8 mouse cellular contexts compared by ENCODE assay signal in genomic region chr13:21173072-21173471, GRCm38 (mm10). TPM values are rescaled to one million over a fixed set of nuclear protein-coding genes. Genes with fewer than 3 reads are reported as not detected.
A peak's percentile ranks its signal among the peaks of the same experiment; 100 is the strongest.
DNase-seq lines count a peak whose midpoint lies in the region; ATAC-seq and TF ChIP-seq lines count a peak whose summit lies in the region.

No protein-coding gene starts in this region.

- TF ChIP-seq POLR2A in bone marrow macrophage, adult 2 months (IDR thresholded peaks at IDR 0.05; ENCODE audit: borderline replicate concordance, low read depth, low read length), result no peak

- H3K36me3 ChIP-seq in forebrain, embryonic 10.5 days (replicated peaks), result no peaks in the 10 kb centered on the region
- H3K36me3 ChIP-seq in heart, embryonic 15.5 days, result no peaks in the 10 kb centered on the region
- no peaks in the 10 kb centered on the region for H3K36me3 ChIP-seq in liver, postnatal 0 days (replicated peaks; ENCODE audit: insufficient read depth, low read length)

- H3K4me3 ChIP-seq in bone marrow macrophage, adult 2 months (ENCODE audit: insufficient read depth, low read length), result peak overlapping the region; percentile 82
- H3K4me3 ChIP-seq in forebrain, embryonic 10.5 days, result peak overlapping the region; percentile 63
- H3K4me3 ChIP-seq in heart, embryonic 15.5 days, result peak overlapping the region; percentile 56
- peak overlapping the region; percentile 19 for H3K4me3 ChIP-seq in liver, postnatal 0 days (ENCODE audit: low read depth, low read length)

- TF ChIP-seq CTCF in bone marrow macrophage, adult 2 months (IDR thresholded peaks at IDR 0.05; ENCODE audit: low read depth, low read length), result no peak
- TF ChIP-seq CTCF in liver, postnatal 0 days (IDR thresholded peaks at IDR 0.05; ENCODE audit: low read depth), result no peak

- H3K4me2 ChIP-seq in heart, embryonic 15.5 days, result peak overlapping the region; percentile 75
- H3K4me2 ChIP-seq in liver, postnatal 0 days (ENCODE audit: low read depth, low read length), result peak overlapping the region; percentile 82

- ATAC-seq in heart, embryonic 15.5 days (replicated peaks; ENCODE audit: insufficient number of reproducible peaks, insufficient read depth, low FRiP score, low read depth), result 0 out of 2 replicates have a peak, but pooled peaks have one; percentile 48
- ATAC-seq in liver, postnatal 0 days, result no peak
- no peak for ATAC-seq in inflammation-experienced regulatory T-cells, adult 6 months

- H3K4me1 ChIP-seq in bone marrow macrophage, adult 2 months (ENCODE audit: control insufficient read depth, insufficient read depth, low read length), result peaks cover 6% of the 10 kb centered on the region
- peaks cover 35% of the 10 kb centered on the region for H3K4me1 ChIP-seq in forebrain, embryonic 10.5 days
- peaks cover 17% of the 10 kb centered on the region for H3K4me1 ChIP-seq in heart, embryonic 15.5 days (replicated peaks)
- peaks cover 11% of the 10 kb centered on the region for H3K4me1 ChIP-seq in liver, postnatal 0 days (ENCODE audit: insufficient read depth)

- peak; percentile 96 for DNase-seq in ES-CJ7 (ENCODE audit: low read depth, low spot score)
- peak; percentile 74 for DNase-seq in forebrain, embryonic 10.5 days (ENCODE audit: extremely low spot score, low spot score)
- DNase-seq in kidney, postnatal 25 days, result peak; percentile 95 to 97
- peak; percentile 61 for DNase-seq in liver, postnatal 0 days
- DNase-seq in ovary, adult 18-20 months (ENCODE audit: low spot score), result peak; percentile 84

- H3K27me3 ChIP-seq in forebrain, embryonic 10.5 days (ENCODE audit: poor library complexity, severe bottlenecking), result peaks cover 4% of the 10 kb centered on the region; the same call in 1 of the 2 replicates
- H3K27me3 ChIP-seq in heart, embryonic 15.5 days, result no peaks in the 10 kb centered on the region
- no peaks in the 10 kb centered on the region for H3K27me3 ChIP-seq in liver, postnatal 0 days (ENCODE audit: insufficient read depth, low read length)

- H3K27ac ChIP-seq in bone marrow macrophage, adult 2 months (ENCODE audit: insufficient read depth, low read depth, low read length), result peak overlapping the region; percentile 33
- H3K27ac ChIP-seq in forebrain, embryonic 10.5 days, result peak overlapping the region; percentile 63
- H3K27ac ChIP-seq in heart, embryonic 15.5 days, result peak overlapping the region; percentile 64
- H3K27ac ChIP-seq in liver, postnatal 0 days (ENCODE audit: low read depth), result no peak overlapping the region

- WGBS in forebrain, embryonic 10.5 days, result under 1% methylated on average over 11 of the region's 11 CpGs
- 1% methylated on average over 11 of the region's 11 CpGs for WGBS in heart, embryonic 15.5 days
- WGBS in liver, postnatal 0 days (ENCODE audit: insufficient replicate concordance), result 1% methylated on average over 11 of the region's 11 CpGs

- no peak for TF ChIP-seq EP300 in liver, postnatal 0 days (IDR thresholded peaks at IDR 0.05; ENCODE audit: low read depth)

- H3K9me3 ChIP-seq in forebrain, embryonic 10.5 days, result no peaks in the 10 kb centered on the region
- H3K9me3 ChIP-seq in heart, embryonic 15.5 days (replicated peaks), result no peaks in the 10 kb centered on the region
- no peaks in the 10 kb centered on the region for H3K9me3 ChIP-seq in liver, postnatal 0 days (ENCODE audit: low read length)

- peak overlapping the region; percentile 48 for H3K9ac ChIP-seq in heart, embryonic 15.5 days
- 0 out of 2 replicates have a peak overlapping the region, but pooled peaks have one; percentile 1 for H3K9ac ChIP-seq in liver, postnatal 0 days (replicated peaks)

RNA-seq across cellular contexts. Expression of gene Trim27, which starts 6.2 kb away (rescaled TPM):
- polyA plus RNA-seq in bone marrow macrophage, adult 2 months (2012; ENCODE audit: insufficient read depth, insufficient read length, missing spikeins), result 44.6 and 46.6 TPM in 2 replicates
- polyA plus RNA-seq in forebrain, embryonic 10.5 days (2016; fragmentation: Nextera tagmentation; extraction: Ambion mirVana), result 169 and 173 TPM in 2 replicates
- polyA plus RNA-seq in heart, embryonic 15.5 days (2015; fragmentation: Nextera tagmentation; extraction: Ambion mirVana), result 61.4 and 84.7 TPM in 2 replicates
- 36.5 and 36.7 TPM in 2 replicates for polyA plus RNA-seq in liver, postnatal 0 days (2015; fragmentation: Nextera tagmentation; extraction: Ambion mirVana)
- polyA plus RNA-seq in inflammation-experienced regulatory T-cells, adult 6 months (2017; shearing (Covaris generic)), result 10 to 100 TPM; 16.0 to 17.3 (median 16.3) TPM

RNA-seq across cellular contexts. Expression of gene Olfr1368, which starts 27.4 kb away (rescaled TPM):
- not detected in 2 replicates for polyA plus RNA-seq in bone marrow macrophage, adult 2 months (2012; ENCODE audit: insufficient read depth, insufficient read length, missing spikeins)
- polyA plus RNA-seq in forebrain, embryonic 10.5 days (2016; fragmentation: Nextera tagmentation; extraction: Ambion mirVana), result not detected in 2 replicates
- polyA plus RNA-seq in heart, embryonic 15.5 days (2015; fragmentation: Nextera tagmentation; extraction: Ambion mirVana), result not detected in 2 replicates
- polyA plus RNA-seq in liver, postnatal 0 days (2015; fragmentation: Nextera tagmentation; extraction: Ambion mirVana), result not detected in 2 replicates
- not detected for polyA plus RNA-seq in inflammation-experienced regulatory T-cells, adult 6 months (2017; shearing (Covaris generic))

RNA-seq across cellular contexts. Expression of gene Olfr263, which starts 43.6 kb away (rescaled TPM):
- not detected in 2 replicates for polyA plus RNA-seq in bone marrow macrophage, adult 2 months (2012; ENCODE audit: insufficient read depth, insufficient read length, missing spikeins)
- not detected in 2 replicates for polyA plus RNA-seq in forebrain, embryonic 10.5 days (2016; fragmentation: Nextera tagmentation; extraction: Ambion mirVana)
- polyA plus RNA-seq in heart, embryonic 15.5 days (2015; fragmentation: Nextera tagmentation; extraction: Ambion mirVana), result not detected in 2 replicates
- polyA plus RNA-seq in liver, postnatal 0 days (2015; fragmentation: Nextera tagmentation; extraction: Ambion mirVana), result not detected in 2 replicates
- polyA plus RNA-seq in inflammation-experienced regulatory T-cells, adult 6 months (2017; shearing (Covaris generic)), result not detected

Comparison
In these comparisons a context has a peak if more than half of its experiments do, and no peak if none do; other contexts are left out.
1. H3K4me3 ChIP-seq: peak in every context shown above with its lines; median percentile 82 in bone marrow macrophage, adult 2 months; 63 in forebrain, embryonic 10.5 days; 56 in heart, embryonic 15.5 days; 19 in liver, postnatal 0 days.